8 mouse cellular contexts compared by ENCODE assay signal in genomic region chr14:20294117-20294892, GRCm38 (mm10). TPM values are rescaled to one million over a fixed set of nuclear protein-coding genes. Genes with fewer than 3 reads are reported as not detected.
A peak's percentile ranks its signal among the peaks of the same experiment; 100 is the strongest.
DNase-seq lines count a peak whose midpoint lies in the region; ATAC-seq lines count a peak whose summit lies in the region.

Gene Nudt13, plus strand, starts transcription at chr14:20294697.

- H3K79me2 ChIP-seq in macrophage (ENCODE audit: inconsistent target) = peaks cover 42% of the 10 kb centered on the region

- H3K27me3 ChIP-seq in hindbrain, embryonic 16.5 days (replicated peaks; ENCODE audit: control insufficient read depth, insufficient read depth, low read length) = no peaks in the 10 kb centered on the region

- peak; percentile 73 for DNase-seq in WW6 (ENCODE audit: low read depth, low spot score)
- peak; percentile 45 to 70 for DNase-seq in cerebellum, postnatal 4 days (ENCODE audit: low spot score in 2 of 2)
- DNase-seq in gastrocnemius, adult 18-20 months (ENCODE audit: low spot score) = peak; percentile 94
- peak; percentile 83 to 84 for DNase-seq in left cerebral cortex, adult 18-20 months (ENCODE audit: low spot score in 2 of 2)
- DNase-seq in right cerebral cortex, adult 18-20 months = peak; percentile 93
- peak; percentile 20 for DNase-seq in urinary bladder, postnatal 10 days (ENCODE audit: low spot score)

- no peaks in the 10 kb centered on the region for H3K36me3 ChIP-seq in hindbrain, embryonic 16.5 days (ENCODE audit: control insufficient read depth, insufficient read depth, low read length)
- H3K36me3 ChIP-seq in macrophage (ENCODE audit: inconsistent target) = no peaks in the 10 kb centered on the region

- H3K4me1 ChIP-seq in hindbrain, embryonic 16.5 days (ENCODE audit: control insufficient read depth, insufficient read depth, low read depth, low read length) = peaks cover 4% of the 10 kb centered on the region

- H3K9ac ChIP-seq in hindbrain, embryonic 16.5 days (ENCODE audit: low read depth, low read length) = peak within 1 kb of the TSS; percentile 53

- 23% methylated on average over 14 of the region's 14 CpGs for WGBS in hindbrain, embryonic 16.5 days
- WGBS in macrophage (ENCODE audit: missing documents) = 21% methylated on average over 14 of the region's 14 CpGs

- no peaks in the 10 kb centered on the region for H3K9me3 ChIP-seq in hindbrain, embryonic 16.5 days (ENCODE audit: control insufficient read depth, low read length)

- no peak within 1 kb of the TSS for H3K27ac ChIP-seq in hindbrain, embryonic 16.5 days (ENCODE audit: low read depth, low read length)
- H3K27ac ChIP-seq in macrophage = peak within 1 kb of the TSS; percentile 37; the same call in 1 of the 2 replicates

- H3K4me3 ChIP-seq in hindbrain, embryonic 16.5 days (ENCODE audit: low read length) = peak within 1 kb of the TSS; percentile 50
- H3K4me3 ChIP-seq in macrophage (ENCODE audit: inconsistent target) = peak within 1 kb of the TSS; percentile 69

- H3K4me2 ChIP-seq in hindbrain, embryonic 16.5 days (ENCODE audit: low read length) = peak within 1 kb of the TSS; percentile 71

- ATAC-seq in hindbrain, embryonic 16.5 days = peak; percentile 97

RNA-seq across cellular contexts. Expression of gene Nudt13, which starts in this region (rescaled TPM):
- total RNA-seq in gastrocnemius, adult 18-20 months (2021) = 10 to 100 TPM; 29.7 to 32.8 TPM
- polyA plus RNA-seq in hindbrain, embryonic 16.5 days (2015; fragmentation: Nextera tagmentation; extraction: Ambion mirVana) = 15.8 and 16.4 TPM in 2 replicates
- total RNA-seq in left cerebral cortex, adult 18-20 months (2021) = 10 to 100 TPM; 18.4 to 23.4 TPM
- total RNA-seq in macrophage (2018; cell fraction: chromatin; rRNA removed) = 100 to 1,000 TPM in 1 of 26 experiments, 10 to 100 TPM in 25; 18.4 to 109 (median 60.5) TPM
- total RNA-seq in macrophage (2018; cell fraction: cytosol; rRNA removed) = 10 to 100 TPM in 21 of 26 experiments, 1 to 10 TPM in 5; 7.2 to 20.7 (median 12.8) TPM
- total RNA-seq in macrophage (2018; cell fraction: nucleus; rRNA removed) = 10 to 100 TPM; 18.0 to 93.6 (median 44.3) TPM
- polyA plus RNA-seq in macrophage (2018) = 14.1 to 21.2 TPM (median 17.6 TPM) in 3 replicates

Comparison
In these comparisons a context has a peak if more than half of its experiments do, and no peak if none do; other contexts are left out.
1. DNase-seq: peak in every context shown above with its lines; median percentile 94 in gastrocnemius, adult 18-20 months; 93 in right cerebral cortex, adult 18-20 months; 84 in left cerebral cortex, adult 18-20 months; 73 in WW6; 58 in cerebellum, postnatal 4 days; 20 in urinary bladder, postnatal 10 days.